Mouse (Mus musculus): Measurements from ENCODE around the gene Kat14. TPM values are rescaled to one million over a fixed set of nuclear protein-coding genes. Genes with fewer than 3 reads are reported as not detected.

The Kat14 gene
- polyA plus RNA-seq, 1 experiment from 2014 or later, result 36.9 TPM

DNA sequence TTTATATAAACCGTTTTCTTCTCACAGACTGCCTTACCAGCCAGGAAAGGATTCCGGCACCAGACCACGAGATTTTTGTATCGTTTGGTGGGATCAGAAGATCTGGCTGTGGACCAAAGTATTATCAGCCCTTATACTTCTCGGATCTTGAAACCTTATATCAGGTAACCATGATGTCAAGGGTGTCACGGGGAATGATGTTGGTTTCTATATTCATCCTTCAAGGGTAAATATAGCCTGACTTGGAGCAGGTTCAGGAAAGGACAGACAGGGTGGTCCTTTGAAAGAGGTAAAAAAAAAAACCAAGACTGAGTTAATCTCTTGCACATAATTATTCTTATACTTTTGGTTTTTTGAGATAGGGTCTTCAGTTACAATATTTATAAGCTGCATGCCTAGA is 31.9 kb downstream of the Kat14 start:
- peaks cover 43% of the 10 kb centered on the region for H3K36me3 ChIP-seq (ENCODE audit: control insufficient read depth, insufficient read depth, low read length)
- WGBS, result 82% methylated on average over 6 of the region's 6 CpGs
- no peak overlapping the region for H3K9ac ChIP-seq (ENCODE audit: low read length)
- no peaks in the 10 kb centered on the region for H3K4me1 ChIP-seq (replicated peaks; ENCODE audit: control insufficient read depth, insufficient read depth, low read length)
- H3K4me2 ChIP-seq (ENCODE audit: low read depth, low read length), result no peak overlapping the region
- no peak overlapping the region for H3K4me3 ChIP-seq (ENCODE audit: low read length)
- no peak for ATAC-seq (ENCODE audit: low read depth)
- no peaks in the 10 kb centered on the region for H3K27me3 ChIP-seq (ENCODE audit: control insufficient read depth, insufficient read depth, low read depth, low read length)
- no peaks in the 10 kb centered on the region for H3K9me3 ChIP-seq (ENCODE audit: control insufficient read depth, low read length)
- H3K27ac ChIP-seq (ENCODE audit: low read length), result no peak overlapping the region

DNA sequence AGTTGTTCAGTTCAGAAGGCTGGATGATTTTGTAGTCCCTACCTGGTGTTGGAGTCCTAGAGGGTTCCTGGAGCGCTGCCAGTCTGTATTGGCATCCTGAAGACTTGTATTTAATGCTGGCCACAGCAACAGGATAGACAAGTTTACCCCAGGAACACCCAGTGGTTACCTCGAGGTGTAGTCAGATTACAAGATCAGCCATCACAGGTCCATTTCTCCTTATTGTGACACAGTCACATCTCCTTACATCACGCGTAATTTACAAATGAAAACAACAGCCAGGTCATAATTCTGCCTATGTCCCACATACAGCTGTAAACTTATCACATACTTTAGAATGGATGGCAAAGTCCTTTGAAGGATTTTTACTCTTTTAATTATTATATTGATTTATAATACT is 40.3 kb downstream of the Kat14 start:
- 90% methylated on average over 4 of the region's 4 CpGs for WGBS
- H3K4me3 ChIP-seq (ENCODE audit: low read length), result no peak overlapping the region
- H3K9ac ChIP-seq (ENCODE audit: low read length), result no peak overlapping the region
- H3K4me1 ChIP-seq (replicated peaks; ENCODE audit: control insufficient read depth, insufficient read depth, low read length), result no peaks in the 10 kb centered on the region
- H3K27me3 ChIP-seq (ENCODE audit: control insufficient read depth, insufficient read depth, low read depth, low read length), result no peaks in the 10 kb centered on the region
- H3K4me2 ChIP-seq (ENCODE audit: low read depth, low read length), result no peak overlapping the region
- no peaks in the 10 kb centered on the region for H3K9me3 ChIP-seq (ENCODE audit: control insufficient read depth, low read length)
- no peak overlapping the region for H3K27ac ChIP-seq (ENCODE audit: low read length)
- ATAC-seq (ENCODE audit: low read depth), result no peak
- H3K36me3 ChIP-seq (ENCODE audit: control insufficient read depth, insufficient read depth, low read length), result peaks cover 28% of the 10 kb centered on the region

DNA sequence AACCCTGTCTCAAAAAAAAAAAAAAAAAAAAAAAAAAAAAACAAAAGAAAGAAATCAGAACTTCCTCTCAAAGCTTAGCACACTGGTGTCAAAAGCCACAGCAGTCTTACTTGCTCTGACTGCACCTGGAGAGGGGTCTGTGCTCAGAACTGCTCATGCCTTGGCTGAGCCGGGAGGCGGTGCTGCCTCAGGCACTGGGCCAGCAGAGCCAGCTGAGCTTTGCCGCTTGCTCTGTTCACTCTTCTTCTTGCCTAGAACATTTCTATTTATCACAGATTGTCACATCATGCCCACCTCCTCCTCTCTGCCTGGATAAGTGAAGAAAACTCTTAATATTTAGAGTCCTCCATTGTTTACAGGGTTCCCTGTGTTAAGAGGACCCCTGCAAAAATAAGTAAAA is 41.8 kb downstream of the Kat14 start:
- no peak overlapping the region for H3K27ac ChIP-seq (ENCODE audit: low read length)
- 67% methylated on average over 3 of the region's 3 CpGs for WGBS

DNA sequence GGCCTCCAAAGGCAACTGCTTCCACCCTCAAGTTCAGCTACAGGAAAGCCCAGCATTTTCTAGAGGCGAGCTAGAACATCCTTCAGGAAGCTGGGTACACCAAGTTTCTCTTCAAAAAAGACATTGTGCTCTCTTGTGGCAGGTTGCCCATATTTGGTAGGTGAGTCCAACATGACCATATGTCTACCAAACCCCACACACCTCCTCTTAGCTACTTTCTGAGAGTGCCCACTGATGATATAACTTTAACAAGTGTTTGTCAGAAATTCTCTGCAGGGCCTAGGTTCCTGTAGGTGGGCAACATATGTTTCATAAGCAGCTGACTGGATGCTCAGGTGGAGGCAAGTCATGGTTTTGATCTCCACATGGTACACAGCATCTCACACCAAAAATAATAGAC is 45.9 kb downstream of the Kat14 start:
- ATAC-seq (ENCODE audit: low read depth), result no peak

More for the DNA sequence above, 41.8 kb downstream of the Kat14 start:
- H3K4me1 ChIP-seq (replicated peaks; ENCODE audit: control insufficient read depth, insufficient read depth, low read length), result no peaks in the 10 kb centered on the region
- no peak overlapping the region for H3K4me2 ChIP-seq (ENCODE audit: low read depth, low read length)
- no peaks in the 10 kb centered on the region for H3K9me3 ChIP-seq (ENCODE audit: control insufficient read depth, low read length)
- no peak overlapping the region for H3K9ac ChIP-seq (ENCODE audit: low read length)
- ATAC-seq (ENCODE audit: low read depth), result no peak
- H3K4me3 ChIP-seq (ENCODE audit: low read length), result no peak overlapping the region
- H3K36me3 ChIP-seq (ENCODE audit: control insufficient read depth, insufficient read depth, low read length), result peaks cover 23% of the 10 kb centered on the region
- H3K27me3 ChIP-seq (ENCODE audit: control insufficient read depth, insufficient read depth, low read depth, low read length), result no peaks in the 10 kb centered on the region

DNA sequence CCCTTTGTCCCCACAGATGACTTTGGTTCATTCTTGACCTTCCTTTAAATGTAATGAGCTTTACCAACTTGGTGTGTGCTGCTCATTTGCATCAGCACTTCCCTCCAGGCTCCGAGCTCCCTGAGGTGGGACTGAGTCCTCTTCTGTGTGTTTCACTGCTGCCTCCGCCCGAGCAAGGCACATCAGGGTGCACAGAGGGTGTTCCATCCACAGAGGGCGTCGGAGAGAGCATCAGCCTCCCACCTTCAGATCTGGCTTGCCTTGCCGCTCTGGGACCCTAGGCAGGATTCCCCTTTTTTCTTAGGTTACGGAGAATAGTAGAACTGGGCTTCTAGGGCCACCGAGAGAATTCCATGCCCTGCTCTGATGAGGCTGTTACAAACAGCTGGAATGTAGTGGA is 48.1 kb downstream of the Kat14 start:
- Histone ChIP-seq H3K27me3 (ENCODE audit: control insufficient read depth, insufficient read depth, low read depth, low read length) (no peaks in the 10 kb centered on the region), H3K4me3 (ENCODE audit: low read length) (no peak overlapping the region), H3K36me3 (ENCODE audit: control insufficient read depth, insufficient read depth, low read length) (peaks cover 2% of the 10 kb centered on the region; the same call in 1 of the 2 replicates), H3K4me2 (ENCODE audit: low read depth, low read length) (no peak overlapping the region), H3K9ac (ENCODE audit: low read length) (no peak overlapping the region), H3K27ac (ENCODE audit: low read length) (no peak overlapping the region), H3K4me1 (replicated peaks; ENCODE audit: control insufficient read depth, insufficient read depth, low read length) (no peaks in the 10 kb centered on the region; the same call in 1 of the 2 replicates), H3K9me3 (ENCODE audit: control insufficient read depth, low read length) (no peaks in the 10 kb centered on the region)
- 42% methylated on average over 8 of the region's 8 CpGs for WGBS
- ATAC-seq (ENCODE audit: low read depth), result no peak

More for the DNA sequence above, 45.9 kb downstream of the Kat14 start:
- Histone ChIP-seq H3K4me2 (ENCODE audit: low read depth, low read length) (no peak overlapping the region), H3K9ac (ENCODE audit: low read length) (no peak overlapping the region), H3K27ac (ENCODE audit: low read length) (no peak overlapping the region), H3K36me3 (ENCODE audit: control insufficient read depth, insufficient read depth, low read length) (peaks cover 2% of the 10 kb centered on the region; the same call in 1 of the 2 replicates), H3K4me1 (replicated peaks; ENCODE audit: control insufficient read depth, insufficient read depth, low read length) (no peaks in the 10 kb centered on the region; the same call in 1 of the 2 replicates), H3K9me3 (ENCODE audit: control insufficient read depth, low read length) (no peaks in the 10 kb centered on the region), H3K27me3 (ENCODE audit: control insufficient read depth, insufficient read depth, low read depth, low read length) (no peaks in the 10 kb centered on the region), H3K4me3 (ENCODE audit: low read length) (no peak overlapping the region)
- 81% methylated on average over 1 of the region's 1 CpGs for WGBS

DNA sequence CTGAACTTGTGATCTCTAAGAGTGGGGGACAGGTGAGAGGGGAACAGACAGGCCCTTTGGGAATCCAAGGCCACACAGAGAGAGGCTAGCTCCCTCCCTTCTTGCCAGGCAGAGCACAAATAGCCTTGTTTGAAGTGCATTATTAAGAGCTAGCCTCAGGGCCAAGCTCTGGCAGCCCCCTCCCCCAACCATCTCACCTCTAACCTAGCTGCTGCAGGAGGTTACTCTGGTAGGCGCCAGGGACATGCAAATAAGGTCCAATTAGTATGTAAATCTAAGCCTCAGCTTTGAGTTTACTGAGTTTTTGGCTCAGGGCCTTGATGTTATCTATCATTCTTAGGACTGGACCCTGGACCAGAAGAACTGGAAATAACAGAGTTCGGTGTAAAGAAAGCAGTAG is 49.3 kb downstream of the Kat14 start:
- H3K27ac ChIP-seq (ENCODE audit: low read length), result no peak overlapping the region
- H3K27me3 ChIP-seq (ENCODE audit: control insufficient read depth, insufficient read depth, low read depth, low read length), result no peaks in the 10 kb centered on the region
- H3K4me2 ChIP-seq (ENCODE audit: low read depth, low read length), result no peak overlapping the region
- H3K36me3 ChIP-seq (ENCODE audit: control insufficient read depth, insufficient read depth, low read length), result peaks cover 2% of the 10 kb centered on the region; the same call in 1 of the 2 replicates
- H3K9me3 ChIP-seq (ENCODE audit: control insufficient read depth, low read length), result no peaks in the 10 kb centered on the region
- H3K4me3 ChIP-seq (ENCODE audit: low read length), result no peak overlapping the region
- 33% methylated on average over 2 of the region's 2 CpGs for WGBS
- H3K9ac ChIP-seq (ENCODE audit: low read length), result no peak overlapping the region
- no peak for ATAC-seq (ENCODE audit: low read depth)
- H3K4me1 ChIP-seq (replicated peaks; ENCODE audit: control insufficient read depth, insufficient read depth, low read length), result no peaks in the 10 kb centered on the region; the same call in 1 of the 2 replicates

DNA sequence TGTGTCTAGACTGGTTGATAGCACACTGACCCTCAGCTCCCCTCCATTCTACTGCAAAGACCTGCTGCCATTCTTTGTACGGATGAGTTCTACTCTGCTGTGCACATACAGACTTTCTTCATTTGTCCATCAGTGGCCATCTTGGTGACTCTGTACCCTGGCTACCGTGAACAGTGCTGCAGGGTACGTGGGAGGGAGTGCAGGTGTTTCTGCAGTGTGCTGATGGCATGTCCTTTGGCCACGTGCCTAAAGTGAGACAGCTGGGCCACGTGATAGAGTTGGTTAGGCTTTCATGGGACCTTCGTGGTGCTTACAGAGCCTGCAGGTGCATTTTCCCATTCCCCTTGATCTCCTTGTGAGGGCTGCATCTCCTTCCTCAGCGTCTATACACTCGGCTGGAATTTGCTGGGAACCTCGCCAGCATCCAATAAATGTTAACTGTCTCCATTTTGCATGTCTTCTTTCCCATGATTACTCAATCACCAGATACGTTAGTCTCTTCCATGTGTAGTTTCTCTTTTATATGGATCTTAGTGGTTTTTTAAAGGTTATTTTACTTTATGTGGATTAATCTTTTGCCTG is 53.4 kb downstream of the Kat14 start:
- Histone ChIP-seq H3K27ac (ENCODE audit: low read length) (no peak overlapping the region), H3K27me3 (ENCODE audit: control insufficient read depth, insufficient read depth, low read depth, low read length) (no peaks in the 10 kb centered on the region), H3K36me3 (ENCODE audit: control insufficient read depth, insufficient read depth, low read length) (no peaks in the 10 kb centered on the region), H3K4me1 (replicated peaks; ENCODE audit: control insufficient read depth, insufficient read depth, low read length) (no peaks in the 10 kb centered on the region; the same call in 1 of the 2 replicates), H3K4me3 (ENCODE audit: low read length) (no peak overlapping the region), H3K9ac (ENCODE audit: low read length) (no peak overlapping the region), H3K9me3 (ENCODE audit: control insufficient read depth, low read length) (no peaks in the 10 kb centered on the region), H3K4me2 (ENCODE audit: low read depth, low read length) (no peak overlapping the region)
- 64% methylated on average over 10 of the region's 10 CpGs for WGBS
- ATAC-seq (ENCODE audit: low read depth), result no peak

DNA sequence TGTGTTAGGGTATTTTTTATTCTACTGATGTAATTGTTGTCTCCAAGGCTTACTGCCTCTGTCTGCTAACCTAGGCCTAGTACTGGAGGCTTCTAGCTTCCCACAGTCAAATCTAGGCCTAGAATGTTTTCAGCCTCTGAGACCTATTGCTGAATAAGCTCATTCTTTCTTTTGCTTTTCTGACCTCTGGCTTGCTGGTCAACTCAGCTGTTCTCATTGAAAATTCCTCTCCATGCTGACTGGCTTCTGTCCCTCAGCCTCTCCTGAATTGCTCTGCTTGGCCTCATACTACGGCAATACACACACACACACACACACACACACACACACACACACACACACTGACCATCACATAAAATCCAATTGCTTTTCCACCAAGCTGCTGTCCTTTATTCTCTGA is 57.0 kb downstream of the Kat14 start:
- Histone ChIP-seq H3K27ac (ENCODE audit: low read length) (no peak overlapping the region), H3K27me3 (ENCODE audit: control insufficient read depth, insufficient read depth, low read depth, low read length) (no peaks in the 10 kb centered on the region), H3K9me3 (ENCODE audit: control insufficient read depth, low read length) (no peaks in the 10 kb centered on the region), H3K4me3 (ENCODE audit: low read length) (no peak overlapping the region), H3K9ac (ENCODE audit: low read length) (no peak overlapping the region), H3K36me3 (ENCODE audit: control insufficient read depth, insufficient read depth, low read length) (no peaks in the 10 kb centered on the region), H3K4me1 (replicated peaks; ENCODE audit: control insufficient read depth, insufficient read depth, low read length) (no peaks in the 10 kb centered on the region), H3K4me2 (ENCODE audit: low read depth, low read length) (no peak overlapping the region)
- 78% methylated on average over 1 of the region's 1 CpGs for WGBS
- ATAC-seq (ENCODE audit: low read depth), result no peak

DNA sequence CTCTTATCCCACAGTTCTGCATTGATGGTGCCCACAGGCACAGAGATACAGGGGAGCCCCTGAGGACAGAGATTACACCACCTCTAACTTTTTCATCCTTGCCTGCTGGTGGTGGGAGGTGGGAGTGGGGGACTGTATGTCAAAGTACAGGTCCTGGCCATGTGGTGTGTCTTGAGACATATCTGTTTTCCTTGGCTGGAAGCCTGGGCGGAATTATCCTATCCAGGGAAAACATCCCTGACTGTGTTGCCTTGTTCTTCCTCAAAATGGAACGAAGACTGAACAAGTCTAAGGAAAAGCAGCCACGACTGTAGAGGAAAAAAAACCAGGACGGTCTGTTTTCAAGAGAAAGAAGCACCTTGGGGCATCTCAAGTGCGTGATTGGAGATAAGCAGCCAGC is 59.1 kb downstream of the Kat14 start:
- no peak for ATAC-seq (ENCODE audit: low read depth)
- Histone ChIP-seq H3K27me3 (ENCODE audit: control insufficient read depth, insufficient read depth, low read depth, low read length) (no peaks in the 10 kb centered on the region), H3K9ac (ENCODE audit: low read length) (no peak overlapping the region), H3K9me3 (ENCODE audit: control insufficient read depth, low read length) (no peaks in the 10 kb centered on the region), H3K27ac (ENCODE audit: low read length) (no peak overlapping the region), H3K4me1 (replicated peaks; ENCODE audit: control insufficient read depth, insufficient read depth, low read length) (no peaks in the 10 kb centered on the region), H3K4me3 (ENCODE audit: low read length) (no peak overlapping the region), H3K36me3 (ENCODE audit: control insufficient read depth, insufficient read depth, low read length) (no peaks in the 10 kb centered on the region), H3K4me2 (ENCODE audit: low read depth, low read length) (no peak overlapping the region)
- 69% methylated on average over 5 of the region's 5 CpGs for WGBS

DNA sequence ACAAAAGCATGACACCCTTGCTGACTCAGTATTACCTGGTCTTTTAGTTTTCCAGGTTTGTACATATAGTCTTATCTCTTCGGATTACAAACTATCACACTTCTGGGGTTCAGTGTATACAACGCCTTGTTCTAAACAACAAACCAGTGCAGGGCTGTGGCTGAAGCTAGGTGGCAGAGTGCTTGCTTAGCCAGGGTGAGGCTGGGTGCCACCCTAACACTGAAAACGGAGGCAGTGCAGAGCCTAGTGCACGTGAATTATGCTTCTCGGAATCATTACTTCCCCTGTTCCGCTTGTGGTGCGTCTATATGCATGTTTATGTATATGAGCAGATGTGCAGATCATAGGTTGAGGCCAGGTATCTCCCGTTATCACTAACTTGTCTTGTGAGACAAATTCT is 59.9 kb downstream of the Kat14 start:
- H3K4me2 ChIP-seq (ENCODE audit: low read depth, low read length), result no peak overlapping the region
- H3K9me3 ChIP-seq (ENCODE audit: control insufficient read depth, low read length), result no peaks in the 10 kb centered on the region
- no peak overlapping the region for H3K27ac ChIP-seq (ENCODE audit: low read length)
- no peaks in the 10 kb centered on the region for H3K36me3 ChIP-seq (ENCODE audit: control insufficient read depth, insufficient read depth, low read length)
- H3K4me3 ChIP-seq (ENCODE audit: low read length), result no peak overlapping the region
- 76% methylated on average over 8 of the region's 8 CpGs for WGBS
- no peak for ATAC-seq (ENCODE audit: low read depth)
- no peaks in the 10 kb centered on the region for H3K27me3 ChIP-seq (ENCODE audit: control insufficient read depth, insufficient read depth, low read depth, low read length)
- H3K9ac ChIP-seq (ENCODE audit: low read length), result no peak overlapping the region
- H3K4me1 ChIP-seq (replicated peaks; ENCODE audit: control insufficient read depth, insufficient read depth, low read length), result no peaks in the 10 kb centered on the region

Measured in lung, embryonic 16.5 days (tissue).